Mouse (Mus musculus) midbrain, postnatal 0 days (tissue): ENCODE results near the gene Olfr920. TPM values are rescaled to one million over a fixed set of nuclear protein-coding genes. Genes with fewer than 3 reads are reported as not detected.
A peak's percentile ranks its signal among the peaks of the same experiment; 100 is the strongest.

ENCODE experiments used
- ATAC-seq: fragments of 200-750 bp; cut with Nextera tagmentation; 2 replicates; pipeline ENCODE4 v1.8.0; 2017; ENCODE audit warnings: moderate number of reproducible peaks, mild to moderate bottlenecking, moderate TSS enrichment, moderate library complexity; ENCODE audit not compliant: low FRiP score
- DNase-seq: peaks from one replicate; pipeline ENCODE4 v3.0.0-alpha.2; 2015; ENCODE audit warnings: low spot score
- H3K27ac ChIP-seq: fragments of 300-500 bp; sonication (generic); 2 replicates; pipeline ENCODE4 v1.5.1; 2014; ENCODE audit warnings: low read depth, mild to moderate bottlenecking, low read length, mixed read lengths
- H3K27me3 ChIP-seq: fragments of 300-500 bp; sonication (generic); 2 replicates; pipeline ENCODE4 v1.6.1; 2014; ENCODE audit warnings: low read length, control low read depth, mixed read lengths; ENCODE audit not compliant: insufficient read depth
- H3K36me3 ChIP-seq: fragments of 300-500 bp; sonication (generic); 2 replicates; pipeline ENCODE4 v1.6.1; 2014; ENCODE audit warnings: low read length, control low read depth, mixed read lengths; ENCODE audit not compliant: insufficient read depth
- H3K4me1 ChIP-seq: fragments of 300-500 bp; sonication (generic); 2 replicates; pipeline ENCODE4 v1.6.1; 2014; ENCODE audit warnings: mild to moderate bottlenecking, control low read depth, antibody characterized with exemption, low read length, mixed read lengths; ENCODE audit not compliant: insufficient read depth
- H3K4me2 ChIP-seq: fragments of 300-500 bp; sonication (generic); 2 replicates; pipeline ENCODE4 v1.6.1; 2014; ENCODE audit warnings: low read depth, mild to moderate bottlenecking, low read length, mixed read lengths; ENCODE audit not compliant: poor library complexity, severe bottlenecking
- H3K4me3 ChIP-seq: fragments of 300-500 bp; sonication (generic); 2 replicates; pipeline ENCODE4 v1.5.1; 2014; ENCODE audit warnings: low read depth, mild to moderate bottlenecking, low read length, moderate library complexity
- H3K9ac ChIP-seq: fragments of 300-500 bp; sonication (generic); replicated peaks from 2 replicates; pipeline ENCODE4 v1.6.1; 2014; ENCODE audit warnings: mild to moderate bottlenecking, low read length, moderate library complexity, mixed read lengths; ENCODE audit not compliant: poor library complexity, severe bottlenecking
- H3K9me3 ChIP-seq: fragments of 300-500 bp; sonication (generic); 2 replicates; pipeline ENCODE4 v1.6.1; 2016; ENCODE audit warnings: low read length, control low read depth
- CTCF ChIP-seq: IDR thresholded peaks from 2 replicates; pipeline ENCODE4 v1.5.1; 2016; ENCODE audit warnings: antibody characterized with exemption, mild to moderate bottlenecking
- WGBS: fragments of 180-500 bp; shearing (Covaris S2); extraction: QIAGEN DNeasy Blood & Tissue Kit; methylation state at CpG from one replicate; pipeline ENCODE4 v1.1.7; 2014; 5-methylcytosine and 5-hydroxymethylcytosine counted together
- polyA plus RNA-seq: library from polyadenylated mRNA; unstranded; fragments of >200 nt; fragmentation: Nextera tagmentation; extraction: Ambion mirVana; gene quantifications from 2 replicates; pipeline ENCODE4 v1.2.1, GENCODE M21; 2015
- total RNA-seq: library from RNA; depleted of rRNA; stranded (reverse); fragments of >200 nt; gene quantifications from 2 replicates; pipeline ENCODE4 v1.2.3, GENCODE M21; 2014; rRNA removed

Gene Olfr920
- under 0.01 and 0.05 TPM in 2 replicates for total RNA-seq
- 0.02 and 0.04 TPM in 2 replicates for polyA plus RNA-seq

GRCm38 (mm10) chr9:38751999-38752398, at the start of gene Olfr920:
TSS of gene Olfr920 (plus strand) at chr9:38752299.
- H3K27me3 ChIP-seq: no peaks in the 10 kb centered on the region
- H3K36me3 ChIP-seq: no peaks in the 10 kb centered on the region
- DNase-seq (no peak), ATAC-seq (no peak)
- no peak within 1 kb of the TSS for H3K27ac ChIP-seq
- no peak within 1 kb of the TSS for H3K4me3 ChIP-seq
- H3K9ac ChIP-seq: no peak within 1 kb of the TSS
- no peaks in the 10 kb centered on the region for H3K9me3 ChIP-seq
- TF ChIP-seq CTCF: no peak
- WGBS: 98% methylated on average over 1 of the region's 1 CpGs
- no peak within 1 kb of the TSS for H3K4me2 ChIP-seq
- H3K4me1 ChIP-seq: no peaks in the 10 kb centered on the region

- Histone ChIP-seq H3K9ac (no peak within 1 kb of the TSS; the same call in 1 of the 2 replicates), H3K27ac (no peak within 1 kb of the TSS), H3K4me3 (peak within 1 kb of the TSS; percentile 40), H3K36me3 (no peaks in the 10 kb centered on the region), H3K4me1 (no peaks in the 10 kb centered on the region), H3K27me3 (no peaks in the 10 kb centered on the region), H3K4me2 (peak within 1 kb of the TSS; percentile 48), H3K9me3 (no peaks in the 10 kb centered on the region)
- WGBS: 4% methylated on average over 4 of the region's 4 CpGs
- ATAC-seq (no peak), DNase-seq (peak; percentile 62)
- no peak for TF ChIP-seq CTCF
These were observed 34.0 kb upstream of the Olfr920 start, which contains the start of gene Vwa5a for GRCm38 (mm10) chr9:38718102-38718501. TSS of gene Vwa5a (plus strand) at chr9:38718268.

DNA sequence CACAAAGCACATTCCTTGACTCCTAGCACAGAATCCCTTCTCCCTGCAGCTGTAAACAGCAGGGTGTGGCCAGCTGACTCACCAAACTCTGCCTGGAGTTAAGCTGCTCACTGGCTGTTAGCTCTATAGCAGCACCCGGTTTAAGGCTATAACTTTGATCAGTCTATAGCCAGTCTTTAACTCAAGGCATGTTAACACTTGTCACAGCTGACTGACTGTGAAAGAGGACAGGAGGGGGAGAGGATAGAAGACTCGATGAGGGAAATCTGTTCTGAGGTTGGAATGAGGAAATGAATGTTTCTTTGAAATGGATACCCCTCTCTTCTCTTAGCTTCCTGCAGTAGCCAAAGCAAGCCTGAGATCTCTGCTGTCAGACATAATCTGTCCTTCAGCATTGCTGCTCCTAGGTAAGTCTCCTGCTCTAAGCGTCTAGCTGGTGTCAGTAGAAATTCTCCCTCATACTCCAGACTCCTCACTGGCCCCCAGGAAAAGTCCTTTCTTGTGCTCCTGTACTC, 33.1 kb upstream of the Olfr920 start:
- Histone ChIP-seq H3K36me3 (no peaks in the 10 kb centered on the region), H3K27ac (no peak overlapping the region), H3K4me3 (peak overlapping the region; percentile 40), H3K4me2 (peak overlapping the region; percentile 48), H3K9me3 (no peaks in the 10 kb centered on the region), H3K9ac (no peak overlapping the region), H3K4me1 (no peaks in the 10 kb centered on the region), H3K27me3 (no peaks in the 10 kb centered on the region)
- 2% methylated on average over 3 of the region's 3 CpGs for WGBS
- ATAC-seq: no peak
- no peak for TF ChIP-seq CTCF
- DNase-seq: no peak

DNA sequence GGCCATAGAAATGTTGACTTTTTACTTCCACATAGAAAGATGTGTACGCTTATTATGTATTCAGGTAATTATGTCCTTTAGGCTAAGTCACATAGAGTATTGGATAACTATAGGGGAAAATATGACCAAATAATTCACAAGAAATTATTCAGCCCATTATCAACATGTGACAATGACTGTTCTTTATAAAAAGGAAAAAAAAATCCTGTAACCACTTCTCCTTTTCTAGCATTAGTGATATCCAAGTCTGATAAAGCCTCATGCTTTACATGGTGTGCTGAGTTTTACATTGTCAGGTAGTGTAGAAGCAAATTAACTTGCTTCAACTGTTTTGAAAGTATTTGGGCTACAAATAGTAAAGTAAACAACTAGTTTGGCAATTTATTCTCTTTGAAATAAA, 28.1 kb upstream of the Olfr920 start:
- Histone ChIP-seq H3K36me3 (no peaks in the 10 kb centered on the region), H3K4me2 (no peak overlapping the region), H3K9me3 (no peaks in the 10 kb centered on the region), H3K27ac (no peak overlapping the region), H3K27me3 (no peaks in the 10 kb centered on the region), H3K4me1 (no peaks in the 10 kb centered on the region), H3K9ac (no peak overlapping the region), H3K4me3 (no peak overlapping the region)
- ATAC-seq: no peak
- WGBS: 98% methylated on average over 1 of the region's 1 CpGs
- DNase-seq: no peak
- no peak for TF ChIP-seq CTCF

- DNase-seq (peak; percentile 3), ATAC-seq (no peak)
- Histone ChIP-seq H3K4me3 (no peak overlapping the region), H3K36me3 (no peaks in the 10 kb centered on the region), H3K9ac (no peak overlapping the region), H3K4me2 (no peak overlapping the region), H3K27ac (no peak overlapping the region), H3K27me3 (no peaks in the 10 kb centered on the region), H3K9me3 (no peaks in the 10 kb centered on the region), H3K4me1 (no peaks in the 10 kb centered on the region)
- TF ChIP-seq CTCF: no peak
- 74% methylated on average over 3 of the region's 3 CpGs for WGBS
These were observed 23.9 kb upstream of the Olfr920 start for GRCm38 (mm10) chr9:38728218-38728617.

GRCm38 (mm10) chr9:38741408-38741807, 10.7 kb upstream of the Olfr920 start:
- no peak overlapping the region for H3K9ac ChIP-seq
- no peaks in the 10 kb centered on the region for H3K4me1 ChIP-seq
- H3K4me3 ChIP-seq: no peak overlapping the region
- ATAC-seq (no peak), DNase-seq (no peak)
- H3K4me2 ChIP-seq: no peak overlapping the region
- no peak for TF ChIP-seq CTCF
- no peak overlapping the region for H3K27ac ChIP-seq
- no peaks in the 10 kb centered on the region for H3K27me3 ChIP-seq
- 92% methylated on average over 1 of the region's 1 CpGs for WGBS
- no peaks in the 10 kb centered on the region for H3K9me3 ChIP-seq
- no peaks in the 10 kb centered on the region for H3K36me3 ChIP-seq
